Mouse (Mus musculus): ENCODE data around the gene Ddx19a. TPM values are rescaled to one million over a fixed set of nuclear protein-coding genes. Genes with fewer than 3 reads are reported as not detected.

Ddx19a gene
- 14.5 and 17.3 TPM in 2 replicates for polyA plus RNA-seq (2016; fragmentation: Nextera tagmentation; extraction: Ambion mirVana)

DNA sequence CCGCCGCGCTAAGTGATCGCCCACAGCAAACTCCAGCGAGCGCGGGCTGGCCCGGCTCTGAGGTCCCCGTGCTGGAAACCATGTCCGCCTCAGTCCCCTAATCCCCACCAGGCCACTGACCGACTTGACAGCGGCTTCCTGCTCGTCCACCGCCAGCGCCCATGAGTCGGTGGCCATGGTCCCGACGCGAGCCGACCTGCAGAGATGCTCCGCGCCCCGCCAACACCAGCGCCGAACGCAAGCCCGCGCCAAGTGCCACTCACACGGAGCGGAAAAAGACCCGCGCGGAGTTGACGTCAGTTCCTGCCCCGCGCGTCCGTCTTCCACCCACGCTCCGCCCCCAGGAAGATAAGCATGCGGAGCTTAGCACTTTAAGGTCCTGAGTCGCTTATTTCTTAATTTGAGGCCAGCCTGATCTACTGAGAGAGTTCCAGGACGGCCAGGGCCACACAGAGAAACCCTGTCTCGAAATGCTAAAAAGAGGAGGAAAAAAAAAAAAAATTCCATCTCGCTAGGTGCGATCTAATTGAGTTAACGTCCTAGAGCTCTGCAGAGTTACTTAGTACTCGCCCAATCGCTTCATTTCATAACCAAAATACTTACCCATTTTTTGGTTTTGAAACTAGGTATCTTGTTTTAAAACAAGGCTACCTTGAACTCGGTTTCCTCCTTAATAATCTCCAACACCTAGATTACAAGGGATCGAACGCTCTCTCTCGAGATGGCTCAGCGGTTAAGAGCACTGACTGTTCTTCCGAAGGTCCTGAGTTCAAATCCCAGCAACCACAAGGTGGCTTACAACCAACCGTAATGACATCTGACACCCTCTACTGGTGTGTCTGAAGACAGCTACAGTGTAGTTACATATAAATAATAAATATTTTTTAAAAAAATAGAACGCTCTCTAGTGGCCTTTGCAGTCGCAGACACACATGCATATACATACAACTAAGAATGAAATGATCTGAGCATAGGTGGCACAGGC, at the start of gene Ddx19a:
Gene Ddx19a, minus strand, starts transcription at position 254 of the 985 bp plus-strand sequence.
- Histone ChIP-seq H3K36me3 (peaks cover 17% of the 10 kb centered on the region), H3K9ac (replicated peaks) (peak within 1 kb of the TSS; percentile 90), H3K4me3 (replicated peaks) (peak within 1 kb of the TSS; percentile 85), H3K4me2 (peak within 1 kb of the TSS; percentile 79), H3K4me1 (replicated peaks) (peaks cover 4% of the 10 kb centered on the region), H3K27me3 (no peaks in the 10 kb centered on the region), H3K27ac (peak within 1 kb of the TSS; percentile 89), H3K9me3 (no peaks in the 10 kb centered on the region)
- WGBS: 4% methylated on average over 58 of the region's 58 CpGs
- peak; percentile 79 for ATAC-seq (ENCODE audit: insufficient number of reproducible peaks, insufficient read depth, low FRiP score, low TSS enrichment, low read depth)

DNA sequence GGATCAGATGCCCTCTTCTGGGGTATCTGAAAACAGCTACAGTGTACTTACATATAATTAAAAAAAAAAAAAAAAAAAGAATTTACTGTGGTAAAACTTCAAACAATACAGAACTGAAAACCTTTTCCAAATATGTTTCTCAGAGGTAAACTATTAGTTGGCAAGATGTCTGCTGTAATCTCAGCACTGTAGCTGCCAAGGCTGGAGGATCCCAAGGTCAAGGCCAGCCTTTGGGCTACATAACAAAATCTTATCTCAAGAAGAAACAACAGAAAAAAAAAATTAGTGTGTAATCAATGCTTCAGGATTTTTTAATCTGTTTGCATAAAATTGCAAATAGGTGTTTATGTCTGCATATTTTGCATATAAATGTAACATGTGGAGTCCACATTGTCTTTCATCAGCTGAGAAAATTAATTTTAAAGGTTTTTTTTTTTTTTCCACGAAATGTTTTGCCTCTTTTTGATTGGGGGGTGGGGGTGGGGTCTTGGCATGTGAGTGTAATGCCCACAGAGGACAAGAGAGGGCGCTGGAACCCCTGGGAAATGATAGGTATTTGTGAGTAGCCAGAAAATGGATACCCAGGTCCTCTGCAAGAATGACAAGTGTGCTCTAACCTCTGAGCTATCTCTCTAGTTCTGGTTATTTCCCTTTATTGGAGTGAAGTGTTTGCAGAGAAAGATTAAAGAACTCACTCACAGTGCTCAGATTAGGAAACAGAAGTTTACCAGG, 46.6 kb upstream of the Ddx19a start:
- Histone ChIP-seq H3K27ac (no peak overlapping the region), H3K36me3 (peaks cover 99% of the 10 kb centered on the region), H3K4me1 (replicated peaks) (no peaks in the 10 kb centered on the region), H3K9ac (replicated peaks) (no peak overlapping the region), H3K4me3 (replicated peaks) (no peak overlapping the region), H3K4me2 (no peak overlapping the region), H3K27me3 (no peaks in the 10 kb centered on the region), H3K9me3 (no peaks in the 10 kb centered on the region)
- WGBS: 38% methylated on average over 2 of the region's 2 CpGs
- ATAC-seq (ENCODE audit: insufficient number of reproducible peaks, insufficient read depth, low FRiP score, low TSS enrichment, low read depth): no peak

GRCm38 (mm10) chr8:111042546-111042945, 44.9 kb upstream of the Ddx19a start:
- 94% methylated on average over 19 of the region's 19 CpGs for WGBS
- peaks cover 99% of the 10 kb centered on the region for H3K36me3 ChIP-seq

DNA sequence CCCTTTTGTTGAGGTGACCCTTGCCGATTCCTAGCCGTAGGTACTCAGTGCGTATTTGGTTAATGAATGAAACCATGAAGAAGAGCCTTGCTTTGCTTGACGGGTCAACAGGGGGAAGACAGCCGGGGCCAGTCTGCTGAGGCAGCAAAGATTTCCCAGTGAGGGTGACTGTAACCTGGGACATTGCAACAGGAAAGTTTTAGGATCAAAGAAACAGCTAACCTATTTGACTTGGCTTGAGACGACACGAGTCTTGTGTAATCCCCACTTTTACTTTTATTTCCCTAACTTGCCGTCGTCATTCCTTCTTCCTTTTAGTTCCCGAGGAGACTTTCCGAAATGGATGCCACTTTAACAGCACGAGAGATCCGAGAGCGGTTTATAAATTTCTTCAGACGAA, 39.0 kb upstream of the Ddx19a start:
- H3K27ac ChIP-seq: no peak overlapping the region
- peaks cover 18% of the 10 kb centered on the region for H3K4me1 ChIP-seq (replicated peaks)
- H3K4me3 ChIP-seq (replicated peaks): no peak overlapping the region
- H3K9me3 ChIP-seq: no peaks in the 10 kb centered on the region
- H3K9ac ChIP-seq (replicated peaks): no peak overlapping the region
- peaks cover 59% of the 10 kb centered on the region for H3K36me3 ChIP-seq
- 94% methylated on average over 15 of the region's 15 CpGs for WGBS
- no peaks in the 10 kb centered on the region for H3K27me3 ChIP-seq
- ATAC-seq (ENCODE audit: insufficient number of reproducible peaks, insufficient read depth, low FRiP score, low TSS enrichment, low read depth): no peak
- no peak overlapping the region for H3K4me2 ChIP-seq

More at GRCm38 (mm10) chr8:111042546-111042945, 44.9 kb upstream of the Ddx19a start:
- H3K9ac ChIP-seq (replicated peaks): no peak overlapping the region
- no peaks in the 10 kb centered on the region for H3K9me3 ChIP-seq
- H3K27me3 ChIP-seq: no peaks in the 10 kb centered on the region
- ATAC-seq (ENCODE audit: insufficient number of reproducible peaks, insufficient read depth, low FRiP score, low TSS enrichment, low read depth): no peak; the same call in 1 of the 2 replicates
- no peak overlapping the region for H3K27ac ChIP-seq
- no peak overlapping the region for H3K4me3 ChIP-seq (replicated peaks)
- no peaks in the 10 kb centered on the region for H3K4me1 ChIP-seq (replicated peaks)
- no peak overlapping the region for H3K4me2 ChIP-seq

DNA sequence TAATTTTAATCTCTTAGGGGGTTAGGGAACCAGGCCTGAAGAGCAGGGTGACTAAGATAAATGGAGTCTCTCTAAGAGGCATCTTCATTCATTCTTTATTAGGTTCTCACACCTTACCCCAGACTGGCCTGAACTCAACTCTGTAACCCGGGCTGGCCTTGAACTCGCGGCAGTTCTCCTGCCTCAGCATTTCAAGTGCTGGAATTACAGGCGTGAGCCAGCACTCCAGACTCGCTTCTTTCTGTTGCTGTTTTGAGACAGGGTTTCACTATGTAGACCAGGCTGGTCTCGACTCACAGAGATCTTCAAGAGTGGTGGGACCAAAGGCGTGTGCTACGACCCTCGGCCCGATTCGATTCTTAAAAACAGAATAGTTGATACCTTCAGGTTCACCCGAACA, 36.7 kb upstream of the Ddx19a start:
- peaks cover 36% of the 10 kb centered on the region for H3K36me3 ChIP-seq
- peaks cover 18% of the 10 kb centered on the region for H3K4me1 ChIP-seq (replicated peaks)
- peaks cover 3% of the 10 kb centered on the region; the same call in 1 of the 2 replicates for H3K27me3 ChIP-seq
- peak overlapping the region; percentile 74 for H3K4me2 ChIP-seq
- H3K9ac ChIP-seq (replicated peaks): peak overlapping the region; percentile 76
- H3K4me3 ChIP-seq (replicated peaks): peak overlapping the region; percentile 75
- H3K27ac ChIP-seq: peak overlapping the region; percentile 75; the same call in 1 of the 2 replicates
- ATAC-seq (ENCODE audit: insufficient number of reproducible peaks, insufficient read depth, low FRiP score, low TSS enrichment, low read depth): peak; percentile 13; the same call in 1 of the 2 replicates
- 19% methylated on average over 12 of the region's 12 CpGs for WGBS
- H3K9me3 ChIP-seq: no peaks in the 10 kb centered on the region

GRCm38 (mm10) chr8:111033482-111034215, 36.0 kb upstream of the Ddx19a start:
- Histone ChIP-seq H3K4me2 (peak overlapping the region; percentile 74), H3K9ac (replicated peaks) (peak overlapping the region; percentile 76), H3K27me3 (peaks cover 3% of the 10 kb centered on the region; the same call in 1 of the 2 replicates), H3K36me3 (peaks cover 30% of the 10 kb centered on the region), H3K4me1 (replicated peaks) (peaks cover 18% of the 10 kb centered on the region), H3K27ac (peak overlapping the region; percentile 75), H3K4me3 (replicated peaks) (peak overlapping the region; percentile 75), H3K9me3 (no peaks in the 10 kb centered on the region)
- peak; percentile 96 for ATAC-seq (ENCODE audit: insufficient number of reproducible peaks, insufficient read depth, low FRiP score, low TSS enrichment, low read depth)
- 7% methylated on average over 37 of the region's 37 CpGs for WGBS

DNA sequence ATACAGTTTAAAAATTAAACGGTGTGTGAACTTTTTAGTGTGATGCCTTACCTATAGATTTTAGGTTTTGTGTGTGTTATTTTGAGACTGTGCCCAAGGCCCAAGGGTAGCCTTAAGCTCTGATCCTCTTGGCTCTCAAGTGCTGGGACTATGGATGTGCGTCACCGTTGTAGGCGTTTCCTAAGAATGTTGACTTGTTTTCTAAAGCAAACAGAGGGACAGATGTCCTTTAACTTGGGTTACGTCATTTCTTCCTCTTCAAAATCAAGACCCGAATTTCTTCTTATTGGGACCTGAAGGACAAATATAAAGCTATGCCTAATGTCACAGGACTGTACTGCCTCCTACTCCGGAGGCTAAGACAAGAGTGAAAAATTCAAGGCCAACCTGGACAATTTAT, 35.3 kb upstream of the Ddx19a start, which contains the start of gene Aars:
Gene Aars, plus strand, starts transcription at position 229 of the 400 bp plus-strand sequence.
- ATAC-seq (ENCODE audit: insufficient number of reproducible peaks, insufficient read depth, low FRiP score, low TSS enrichment, low read depth): no peak
- H3K4me1 ChIP-seq (replicated peaks): peaks cover 18% of the 10 kb centered on the region
- no peaks in the 10 kb centered on the region for H3K9me3 ChIP-seq
- peak within 1 kb of the TSS; percentile 76 for H3K9ac ChIP-seq (replicated peaks)
- peaks cover 23% of the 10 kb centered on the region for H3K36me3 ChIP-seq
- peak within 1 kb of the TSS; percentile 74 for H3K4me2 ChIP-seq
- 97% methylated on average over 7 of the region's 7 CpGs for WGBS
- H3K4me3 ChIP-seq (replicated peaks): peak within 1 kb of the TSS; percentile 75
- peaks cover 3% of the 10 kb centered on the region; the same call in 1 of the 2 replicates for H3K27me3 ChIP-seq
- H3K27ac ChIP-seq: peak within 1 kb of the TSS; percentile 75

GRCm38 (mm10) chr8:111031572-111031971, 34.0 kb upstream of the Ddx19a start, which contains the start of gene Ddx19b:
Gene Ddx19b (minus strand): TSS chr8:111031751.
- Histone ChIP-seq H3K4me1 (replicated peaks) (peaks cover 18% of the 10 kb centered on the region), H3K27me3 (peaks cover 3% of the 10 kb centered on the region; the same call in 1 of the 2 replicates), H3K36me3 (peaks cover 11% of the 10 kb centered on the region), H3K4me3 (replicated peaks) (no peak within 1 kb of the TSS), H3K4me2 (no peak within 1 kb of the TSS), H3K9me3 (no peaks in the 10 kb centered on the region), H3K27ac (no peak within 1 kb of the TSS), H3K9ac (replicated peaks) (no peak within 1 kb of the TSS)
- WGBS: 95% methylated on average over 19 of the region's 19 CpGs
- no peak for ATAC-seq (ENCODE audit: insufficient number of reproducible peaks, insufficient read depth, low FRiP score, low TSS enrichment, low read depth)

DNA sequence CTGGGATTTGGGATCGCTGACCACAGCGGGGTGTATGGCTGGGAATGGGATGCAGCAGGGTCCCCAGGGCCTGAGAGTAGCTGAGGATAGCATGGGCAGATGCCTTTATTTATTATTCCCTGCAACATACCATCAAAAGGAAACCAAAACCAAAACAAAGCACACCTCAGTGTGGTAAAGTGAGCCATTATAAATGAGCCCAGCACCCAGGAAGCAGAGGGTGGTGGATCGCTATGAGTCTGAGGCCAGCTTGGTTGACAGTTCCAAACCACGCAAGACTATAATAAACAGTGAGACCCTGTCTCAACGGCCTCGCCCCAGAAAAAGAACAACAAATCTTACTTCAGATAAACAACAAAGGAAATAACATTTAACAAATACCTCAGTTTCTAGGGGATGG, 32.4 kb upstream of the Ddx19a start:
- no peak for ATAC-seq (ENCODE audit: insufficient number of reproducible peaks, insufficient read depth, low FRiP score, low TSS enrichment, low read depth)
- 80% methylated on average over 6 of the region's 6 CpGs for WGBS
- Histone ChIP-seq H3K9ac (replicated peaks) (no peak overlapping the region), H3K4me3 (replicated peaks) (no peak overlapping the region), H3K27ac (no peak overlapping the region), H3K4me2 (no peak overlapping the region), H3K27me3 (peaks cover 3% of the 10 kb centered on the region; the same call in 1 of the 2 replicates), H3K4me1 (replicated peaks) (peaks cover 8% of the 10 kb centered on the region), H3K36me3 (no peaks in the 10 kb centered on the region), H3K9me3 (no peaks in the 10 kb centered on the region)

- Histone ChIP-seq H3K4me2 (no peak overlapping the region), H3K9ac (replicated peaks) (no peak overlapping the region), H3K27me3 (peaks cover 3% of the 10 kb centered on the region; the same call in 1 of the 2 replicates), H3K9me3 (no peaks in the 10 kb centered on the region), H3K27ac (no peak overlapping the region), H3K4me3 (replicated peaks) (no peak overlapping the region), H3K36me3 (no peaks in the 10 kb centered on the region), H3K4me1 (replicated peaks) (peaks cover 4% of the 10 kb centered on the region)
- no peak for ATAC-seq (ENCODE audit: insufficient number of reproducible peaks, insufficient read depth, low FRiP score, low TSS enrichment, low read depth)
- WGBS: 62% methylated on average over 4 of the region's 4 CpGs
These were observed 32.0 kb upstream of the Ddx19a start for GRCm38 (mm10) chr8:111029589-111029988.
